Mouse (Mus musculus): Measurements from ENCODE around the gene Tnik. TPM values are rescaled to one million over a fixed set of nuclear protein-coding genes. Genes with fewer than 3 reads are reported as not detected.

Tnik gene
- polyA plus RNA-seq, 1 experiment, result 12.5 TPM

DNA sequence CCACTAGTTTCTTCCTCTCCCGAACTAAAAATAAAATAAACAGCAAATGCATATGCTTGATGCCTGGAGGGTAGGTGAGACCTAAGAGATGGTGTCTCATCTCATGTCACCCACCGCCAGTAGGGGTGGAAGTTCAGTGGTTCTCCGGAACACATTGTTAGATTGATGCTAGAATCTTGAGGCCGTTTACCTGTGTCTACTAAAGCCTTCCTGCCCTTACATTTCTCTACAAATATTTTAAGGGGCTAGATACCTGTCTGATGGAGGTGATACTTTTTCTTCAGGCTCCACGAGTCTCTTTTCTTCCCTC, 1.8 kb downstream of the Tnik start:
- no peak for DNase-seq (ENCODE audit: low spot score)

DNA sequence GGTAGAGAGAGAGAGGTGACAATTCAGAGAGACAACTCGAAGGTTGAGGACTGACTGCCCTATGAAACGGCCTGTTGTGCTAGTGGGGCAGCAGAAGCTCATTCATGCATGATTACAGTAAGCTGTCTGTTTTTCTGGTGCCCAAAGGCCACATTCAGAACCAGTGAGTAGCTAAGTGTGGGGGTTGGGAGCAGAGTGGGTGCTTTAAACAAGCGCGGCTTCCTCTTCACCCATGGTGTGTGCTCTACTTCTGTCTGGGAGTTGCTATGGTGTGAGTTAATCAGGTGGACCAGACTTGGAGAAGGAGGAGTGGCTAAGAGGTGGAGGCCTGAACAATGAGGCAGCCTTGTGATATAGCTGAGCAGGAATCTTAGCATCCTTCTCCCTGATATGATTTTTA, 2.2 kb downstream of the Tnik start:
- no peak for DNase-seq (ENCODE audit: low spot score)

DNA sequence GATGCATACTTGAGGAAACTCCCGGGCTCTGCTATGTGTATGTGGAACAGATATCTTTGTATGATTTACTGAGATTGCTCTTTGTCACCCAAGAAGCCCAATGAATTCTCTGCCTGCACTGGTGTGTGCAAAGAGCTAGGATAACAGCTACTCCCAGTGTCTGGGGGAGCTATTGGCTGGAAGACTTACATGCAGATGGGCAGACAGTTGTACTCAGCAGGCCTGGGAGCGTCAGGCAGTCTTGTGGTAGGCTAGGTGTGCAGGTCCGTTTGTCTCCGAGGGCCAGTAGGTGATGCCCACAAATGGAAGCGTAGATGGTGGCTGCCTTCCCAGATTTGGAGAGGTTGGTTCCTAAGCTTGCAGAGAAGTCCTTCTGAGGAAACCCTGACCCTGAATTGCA, 2.6 kb downstream of the Tnik start:
- DNase-seq (ENCODE audit: low spot score), result no peak

DNA sequence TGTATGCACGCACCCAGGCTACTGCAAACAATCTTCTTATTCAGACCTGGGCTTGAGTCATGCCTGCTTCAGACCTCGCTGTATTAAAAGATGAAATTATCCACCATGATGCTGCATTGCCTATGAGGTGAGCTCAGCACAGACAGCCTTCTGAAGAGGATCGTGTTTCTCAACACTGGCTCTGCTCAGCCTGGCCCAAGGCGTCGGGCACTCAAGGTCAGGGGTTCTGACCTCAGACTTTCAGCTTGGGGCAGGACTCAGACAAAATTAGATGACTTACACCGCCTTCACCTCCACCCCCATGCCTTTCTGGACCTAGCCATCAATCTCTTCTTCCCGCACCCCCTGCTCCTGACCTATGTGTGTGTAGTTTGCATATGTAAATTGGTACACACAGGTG, 4.2 kb downstream of the Tnik start:
- no peak for DNase-seq (ENCODE audit: low spot score)

DNA sequence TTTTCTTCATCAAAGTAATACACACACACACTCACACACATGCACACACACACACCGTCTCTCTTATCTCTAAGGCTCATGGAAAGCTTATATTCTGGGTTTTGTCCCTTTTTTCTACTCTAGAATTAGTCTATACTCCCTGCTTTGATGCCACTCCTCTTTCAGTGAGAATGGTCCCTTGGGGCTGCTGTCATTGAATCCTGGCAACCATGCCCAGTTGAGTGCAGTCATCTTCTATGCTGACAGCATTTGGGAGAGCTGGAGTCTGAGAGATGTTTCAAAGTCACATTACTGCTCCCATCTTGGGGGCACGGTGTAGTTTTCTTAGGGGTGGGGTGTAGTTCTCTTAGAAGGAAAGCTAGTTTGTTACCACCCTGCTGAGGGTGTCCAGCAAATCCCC, 6.7 kb downstream of the Tnik start:
- DNase-seq (ENCODE audit: low spot score), result no peak

DNA sequence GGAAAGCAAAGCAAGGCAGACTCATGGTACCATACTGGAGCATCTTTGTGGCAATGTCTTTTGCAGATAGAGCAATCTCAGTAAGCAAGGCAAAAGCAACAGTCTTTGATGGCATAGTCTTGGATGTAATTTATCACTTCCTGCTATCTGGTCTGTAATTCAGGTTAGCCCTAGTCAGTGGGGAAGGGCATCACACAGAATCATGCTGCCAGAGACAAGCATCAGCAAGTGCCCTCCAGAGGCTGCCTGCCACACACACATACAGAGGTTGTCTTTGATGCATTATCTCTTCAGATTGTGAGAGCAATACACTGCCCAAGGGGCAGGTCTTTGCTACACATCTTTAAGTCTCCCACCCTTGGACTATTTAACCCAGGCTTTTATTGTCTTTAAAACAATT, 8.9 kb downstream of the Tnik start:
- DNase-seq (ENCODE audit: low spot score), result no peak

DNA sequence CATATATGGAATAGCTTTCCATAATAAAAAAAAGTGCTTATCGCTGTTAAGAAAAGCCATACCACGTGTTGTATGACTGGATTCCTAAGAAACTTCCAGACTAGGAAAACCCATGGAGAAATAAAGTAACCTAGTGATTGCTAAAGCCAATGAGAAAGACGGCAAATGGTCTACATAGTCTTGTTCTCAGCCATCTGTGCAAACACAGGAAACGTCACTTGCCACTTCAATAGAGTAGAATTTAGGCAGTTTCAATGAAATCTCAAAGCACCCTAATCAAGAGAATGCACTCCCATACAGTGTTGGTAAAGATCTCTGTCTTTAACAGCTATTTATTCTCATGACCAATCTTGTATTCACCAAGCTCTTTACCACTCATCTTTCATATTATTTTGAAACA, 11.7 kb downstream of the Tnik start:
- no peak for DNase-seq (ENCODE audit: low spot score)

DNA sequence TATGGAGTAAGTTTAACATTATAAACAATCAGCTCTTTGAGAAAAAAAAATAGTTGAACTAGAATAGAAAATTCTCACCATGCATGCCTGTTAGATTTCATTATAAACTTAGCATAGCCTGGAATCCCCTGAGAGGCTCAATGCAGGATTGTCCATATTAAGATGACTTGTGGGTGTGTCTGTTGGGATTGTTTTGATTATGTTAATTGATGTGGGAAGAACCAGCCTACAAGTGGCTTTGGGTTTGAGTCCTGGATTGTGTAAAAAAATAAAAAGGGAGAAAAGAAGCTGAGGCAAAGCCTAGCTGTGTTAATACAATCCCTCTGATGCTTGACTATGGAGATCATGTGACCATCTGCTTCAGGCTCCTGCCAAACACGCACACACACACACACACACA, 26.7 kb downstream of the Tnik start:
- DNase-seq (ENCODE audit: low spot score), result no peak

DNA sequence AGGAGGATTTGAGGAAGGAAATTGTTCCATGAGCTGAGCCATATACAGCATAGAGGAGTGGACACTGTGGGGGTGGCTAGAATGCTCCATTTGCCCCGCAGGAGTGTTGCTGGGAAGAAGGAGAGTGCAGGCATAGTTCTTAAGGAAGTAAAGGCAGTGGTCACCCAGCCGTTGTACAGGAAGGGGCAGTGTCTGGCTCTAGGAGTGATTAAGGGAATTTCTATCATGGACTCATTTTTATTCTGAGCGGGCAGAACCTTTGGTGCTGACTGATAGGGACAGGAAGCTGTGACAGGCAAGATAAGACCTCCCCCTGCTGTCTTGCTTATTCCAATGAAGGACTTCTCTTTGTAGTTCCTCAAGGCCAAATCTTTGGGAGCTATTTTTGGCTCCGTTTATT, 38.4 kb downstream of the Tnik start:
- DNase-seq (ENCODE audit: low spot score), result no peak

DNA sequence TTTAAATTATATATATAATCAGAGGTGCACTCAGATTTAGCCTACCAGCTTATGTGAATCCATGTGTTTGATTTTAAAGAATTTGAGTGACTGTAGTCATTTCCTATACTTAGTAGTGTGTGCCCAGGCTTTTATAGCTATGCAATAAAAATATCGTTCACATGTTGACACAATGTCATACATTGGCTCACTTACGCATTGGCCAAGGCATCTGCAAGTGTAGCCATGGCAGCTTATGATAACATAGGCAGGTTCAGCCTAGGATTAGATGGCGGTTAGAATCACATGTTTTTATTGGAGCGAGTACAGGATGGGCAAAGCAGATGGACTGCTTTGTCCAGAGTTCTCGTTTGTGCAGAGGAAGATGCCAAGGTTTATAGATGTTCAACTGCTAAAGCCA, 40.9 kb downstream of the Tnik start:
- DNase-seq (ENCODE audit: low spot score), result no peak

DNA sequence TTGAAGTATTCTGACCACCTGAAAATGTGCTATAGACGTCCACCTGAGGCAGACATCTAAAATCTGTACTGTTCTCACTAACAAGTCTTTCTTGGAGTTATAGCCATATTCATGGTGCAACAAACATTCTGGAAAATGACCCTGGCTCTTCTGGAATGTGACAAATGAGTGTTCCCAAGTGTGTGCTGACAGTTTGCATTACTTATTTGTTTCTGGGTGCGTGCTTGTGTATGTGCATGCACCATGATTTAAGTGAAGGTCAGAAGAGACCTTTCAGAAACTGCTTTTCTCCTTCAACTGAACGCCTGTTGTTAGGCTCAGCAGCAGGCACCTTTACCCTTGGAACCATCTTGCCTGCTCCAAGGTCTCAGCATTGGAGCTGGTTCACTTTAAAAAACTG, 43.8 kb downstream of the Tnik start:
- DNase-seq (ENCODE audit: low spot score), result no peak

DNA sequence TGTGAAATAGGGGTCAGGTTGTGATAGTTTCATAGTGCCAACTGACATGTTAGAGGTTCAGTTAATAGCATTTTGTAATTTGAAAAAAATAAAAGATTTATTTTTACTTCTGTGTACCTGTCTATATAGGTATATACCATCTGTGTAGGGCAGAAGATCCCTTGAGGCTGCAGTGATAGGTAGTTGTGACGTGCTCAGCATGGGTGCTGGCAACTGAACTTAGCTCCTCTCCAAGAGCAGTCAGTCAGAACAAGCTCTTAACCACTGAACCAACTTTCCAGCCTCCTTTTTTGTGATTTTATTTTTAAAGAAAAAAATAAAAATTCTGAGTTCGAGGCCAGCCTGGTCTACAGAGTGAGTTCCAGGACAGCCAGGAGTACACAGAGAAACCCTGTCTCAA, 51.4 kb downstream of the Tnik start:
- no peak for DNase-seq (ENCODE audit: low spot score)

DNA sequence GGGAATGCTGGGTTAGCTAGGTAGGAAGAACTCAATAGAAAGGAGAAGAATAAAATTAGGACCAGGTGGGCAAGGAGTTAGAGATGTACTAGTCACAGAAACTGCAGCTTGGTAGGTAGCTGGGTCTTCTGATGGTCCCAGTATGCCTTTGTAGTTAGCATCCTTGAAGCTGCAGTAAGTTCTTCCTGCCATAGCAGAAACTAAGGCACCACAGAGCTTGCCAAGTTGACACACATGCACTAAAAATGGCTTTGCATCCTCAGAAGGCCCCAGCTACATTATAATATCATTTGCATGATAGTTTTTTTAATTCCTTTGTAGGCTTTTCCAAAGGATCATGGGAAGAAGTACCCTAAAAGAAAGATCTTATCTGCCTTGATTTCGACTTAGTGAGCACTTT, 54.3 kb downstream of the Tnik start:
- no peak for DNase-seq (ENCODE audit: low spot score)

DNA sequence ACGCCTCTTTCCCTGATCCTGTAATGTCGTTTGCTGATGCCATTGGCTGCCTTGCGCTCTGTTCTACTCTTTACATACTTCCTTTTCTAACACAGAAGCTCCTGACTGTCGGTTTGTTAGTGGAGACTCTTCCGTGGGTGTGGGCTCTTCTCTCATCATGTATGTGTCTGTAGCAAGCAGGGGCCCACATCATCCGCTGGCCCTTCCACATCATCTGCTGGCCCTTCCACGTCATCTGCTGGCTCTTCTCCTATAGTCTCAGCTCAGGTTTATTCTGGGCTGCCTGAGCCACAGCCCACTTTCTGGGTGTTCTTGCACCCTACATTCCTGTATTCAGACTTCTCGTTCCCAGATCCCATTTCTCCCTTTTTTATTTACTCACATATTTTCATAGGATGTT, 58.6 kb downstream of the Tnik start:
- DNase-seq (ENCODE audit: low spot score), result no peak

DNA sequence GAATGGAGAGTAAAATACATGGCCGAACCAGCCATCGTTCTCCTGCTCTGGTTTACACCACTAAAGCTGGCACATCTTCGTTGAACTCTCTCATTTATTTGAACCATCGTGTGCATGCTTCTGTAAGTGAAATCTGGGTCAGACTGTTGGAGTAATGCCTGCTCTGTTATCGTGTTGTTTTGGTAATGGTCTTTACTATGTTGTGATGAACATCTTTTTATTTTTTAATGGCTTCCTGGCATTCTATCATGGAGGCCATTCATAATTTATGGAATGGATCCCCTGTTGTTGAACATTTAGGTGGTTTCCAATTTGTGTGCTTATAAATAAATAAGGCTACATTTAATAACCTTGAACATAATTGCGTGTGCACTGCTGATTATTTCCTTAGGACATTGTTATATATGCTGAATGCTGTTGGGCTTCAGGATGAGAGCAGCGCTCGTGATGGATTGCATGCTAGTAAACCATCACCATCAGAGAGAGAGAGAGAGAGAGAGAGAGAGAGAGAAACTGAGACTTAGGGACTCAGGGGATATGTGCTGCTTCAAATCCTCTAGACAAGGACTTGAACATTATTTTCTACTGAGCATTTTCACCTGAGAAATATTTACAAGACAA, 62.7 kb downstream of the Tnik start:
- no peak for DNase-seq (ENCODE audit: low spot score)

DNA sequence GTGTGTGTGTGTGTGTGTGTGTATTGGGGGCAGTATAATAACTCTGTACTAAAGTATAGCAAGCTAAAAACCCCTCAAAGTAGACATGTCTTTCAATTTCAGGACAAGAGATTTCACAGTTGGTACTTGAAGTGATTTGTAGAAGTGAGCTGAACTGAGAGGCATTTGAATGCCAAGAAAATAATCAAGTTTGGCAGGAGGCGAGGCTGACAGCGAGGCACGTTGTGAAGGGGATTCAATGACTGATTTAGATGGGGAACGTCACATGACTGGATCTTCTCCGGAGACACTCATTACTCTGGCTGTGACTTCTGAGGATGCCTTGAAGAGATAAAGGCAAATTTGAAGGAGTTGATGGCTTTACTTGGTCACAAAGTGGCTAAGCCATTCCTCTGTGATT, 69.3 kb downstream of the Tnik start:
- no peak for DNase-seq (ENCODE audit: low spot score)

DNA sequence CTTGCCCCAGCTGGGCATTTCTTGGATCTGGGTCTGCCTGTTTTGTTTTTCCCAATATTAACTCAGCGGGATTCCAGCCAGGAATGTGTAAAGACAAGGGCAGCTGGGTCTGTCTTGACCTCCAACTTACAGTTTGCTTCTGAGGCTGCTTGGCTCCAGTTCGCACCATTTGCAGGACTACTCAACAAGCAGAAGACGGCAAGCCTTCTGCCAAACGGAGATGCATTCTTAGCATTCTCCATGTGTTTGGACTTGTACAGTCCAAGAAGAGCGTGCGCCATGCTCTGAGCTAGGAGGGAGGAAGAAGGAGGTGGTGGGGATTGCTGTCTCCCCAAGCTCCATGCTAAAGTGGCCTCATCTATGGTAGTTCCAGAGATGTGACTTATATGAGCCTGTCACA, 70.9 kb downstream of the Tnik start:
- no peak for DNase-seq (ENCODE audit: low spot score)

DNA sequence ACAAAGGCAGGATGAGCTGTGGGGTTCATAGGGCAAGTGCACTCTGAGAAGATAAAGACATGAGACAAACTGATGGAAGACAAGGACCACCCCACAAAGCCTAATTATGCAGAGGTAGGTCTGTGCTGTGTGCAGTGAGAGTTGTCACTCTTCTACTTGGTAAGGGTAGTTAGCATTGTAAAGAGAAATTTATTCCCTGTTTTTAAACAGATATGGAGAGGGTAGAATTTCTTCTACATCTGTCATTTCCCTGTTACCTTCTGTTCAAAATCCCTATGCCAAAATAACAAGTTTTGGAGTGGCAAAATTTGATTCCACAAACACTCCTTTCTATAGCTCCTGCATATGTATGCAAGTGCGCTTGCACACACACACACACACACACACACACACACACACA, 71.5 kb downstream of the Tnik start:
- no peak for DNase-seq (ENCODE audit: low spot score)

DNA sequence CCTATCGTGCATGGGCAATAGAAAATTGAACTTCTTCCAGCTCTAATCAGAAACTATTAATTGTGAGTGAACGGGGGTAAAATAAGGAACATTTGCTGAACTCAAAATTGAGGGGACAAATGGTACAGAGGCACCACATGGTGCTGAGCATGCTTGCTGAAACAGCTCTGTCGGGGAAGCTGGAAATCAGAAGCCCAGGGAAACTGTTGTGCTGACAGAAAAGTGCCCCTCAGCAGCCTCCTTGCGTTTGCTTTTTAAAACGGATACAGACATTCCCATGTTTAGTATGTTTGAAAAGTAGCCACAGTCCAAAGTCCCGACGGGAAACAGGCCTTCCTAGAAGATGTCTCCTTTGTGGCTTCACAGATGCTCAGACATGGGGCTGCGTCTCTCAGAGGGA, 77.1 kb downstream of the Tnik start:
- DNase-seq (ENCODE audit: low spot score), result no peak

DNA sequence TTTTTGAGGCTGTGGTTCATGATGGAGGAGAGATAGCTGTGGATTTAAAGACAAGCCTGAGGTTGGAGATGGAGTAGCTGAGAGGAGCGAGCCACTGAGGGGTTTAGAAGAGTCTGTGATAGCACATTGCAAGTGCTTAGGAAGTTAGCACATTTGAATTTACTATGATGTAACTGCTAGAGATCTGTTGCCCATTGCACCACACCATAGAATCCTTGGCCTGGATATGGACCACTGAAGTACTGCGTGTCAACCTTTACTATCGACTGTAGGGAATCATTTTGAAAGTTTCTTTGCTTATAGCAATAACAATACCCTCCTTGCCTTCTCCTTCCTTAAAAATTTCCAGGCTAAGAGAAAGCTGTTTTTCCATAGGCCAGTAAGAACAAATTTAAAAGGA, 80.2 kb downstream of the Tnik start:
- DNase-seq (ENCODE audit: low spot score), result no peak

DNA sequence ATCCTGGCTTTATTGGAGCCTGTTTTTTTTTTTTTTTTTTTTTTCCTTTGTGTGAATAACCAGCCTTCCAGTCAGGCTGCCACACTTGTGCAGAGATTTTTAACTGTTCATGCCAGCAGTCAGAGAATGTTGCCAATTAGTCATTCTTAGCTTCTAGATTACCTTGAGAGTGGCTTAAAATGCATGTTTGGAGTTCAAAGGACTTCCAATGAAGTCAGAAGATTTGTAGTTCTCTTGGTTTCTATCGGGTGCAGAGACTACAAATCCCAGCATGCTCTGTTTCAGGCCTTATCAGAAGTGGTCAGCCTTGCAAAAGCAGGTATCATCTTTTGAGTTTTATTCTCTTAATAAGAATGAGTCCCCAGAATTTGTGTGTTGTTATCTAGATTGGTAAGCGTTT, 80.6 kb downstream of the Tnik start:
- no peak for DNase-seq (ENCODE audit: low spot score)

DNA sequence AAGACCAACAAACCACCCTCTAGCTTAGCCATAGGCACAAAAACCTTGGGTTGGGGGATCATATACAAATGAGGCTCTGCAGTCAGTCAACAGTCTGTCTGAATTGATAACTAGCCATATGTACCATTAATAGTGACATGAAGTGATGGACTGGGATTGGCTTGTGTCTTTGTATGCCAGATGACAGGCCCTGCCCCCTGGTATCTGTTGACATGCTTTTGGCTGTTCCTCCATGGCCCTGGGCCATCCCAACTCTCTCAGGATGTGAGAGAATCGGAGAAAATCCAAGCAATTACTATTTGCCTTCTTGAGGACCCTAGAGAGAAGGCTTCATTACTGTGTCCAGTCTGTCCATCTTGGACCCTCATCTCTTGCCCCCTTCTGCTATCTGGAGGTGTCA, 82.4 kb downstream of the Tnik start:
- no peak for DNase-seq (ENCODE audit: low spot score)

DNA sequence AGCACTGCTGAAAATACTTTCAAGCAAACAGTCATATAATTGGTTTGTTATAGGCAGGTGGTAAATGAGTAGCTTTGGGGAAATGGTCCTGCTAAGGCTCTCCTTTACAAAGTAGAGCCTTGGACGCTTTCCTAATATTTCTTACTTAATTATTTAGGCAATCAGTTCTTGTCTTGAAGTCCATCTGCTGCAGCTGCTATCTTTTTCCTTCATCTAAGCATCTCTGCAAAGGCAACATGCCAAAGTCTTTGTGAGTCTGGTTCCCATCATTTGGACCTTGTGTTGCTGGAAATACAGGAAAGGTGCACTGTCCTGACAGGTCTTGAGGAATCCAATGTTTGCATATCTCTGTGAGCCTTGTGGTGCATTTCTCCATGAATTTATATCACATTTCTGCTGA, 82.9 kb downstream of the Tnik start:
- DNase-seq (ENCODE audit: low spot score), result no peak

DNA sequence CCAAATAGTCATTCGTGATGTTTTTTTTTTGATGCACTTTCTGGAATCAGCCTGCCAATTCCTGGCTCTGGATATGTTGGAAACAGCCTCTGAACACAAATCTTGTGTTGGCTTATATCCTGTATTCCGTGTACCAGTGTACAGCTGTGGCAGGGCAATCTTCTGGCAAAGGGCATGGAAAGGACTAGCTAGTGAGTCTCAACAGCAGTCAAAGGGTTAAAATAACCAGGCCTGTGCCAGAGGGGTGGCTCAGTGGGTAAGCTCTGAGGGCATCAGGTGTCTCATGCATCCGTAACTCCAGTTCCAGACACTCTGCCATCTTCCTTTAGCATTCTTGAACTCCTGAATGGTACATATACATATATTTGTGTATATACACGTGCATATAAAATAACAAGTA, 83.5 kb downstream of the Tnik start:
- no peak for DNase-seq (ENCODE audit: low spot score)

DNA sequence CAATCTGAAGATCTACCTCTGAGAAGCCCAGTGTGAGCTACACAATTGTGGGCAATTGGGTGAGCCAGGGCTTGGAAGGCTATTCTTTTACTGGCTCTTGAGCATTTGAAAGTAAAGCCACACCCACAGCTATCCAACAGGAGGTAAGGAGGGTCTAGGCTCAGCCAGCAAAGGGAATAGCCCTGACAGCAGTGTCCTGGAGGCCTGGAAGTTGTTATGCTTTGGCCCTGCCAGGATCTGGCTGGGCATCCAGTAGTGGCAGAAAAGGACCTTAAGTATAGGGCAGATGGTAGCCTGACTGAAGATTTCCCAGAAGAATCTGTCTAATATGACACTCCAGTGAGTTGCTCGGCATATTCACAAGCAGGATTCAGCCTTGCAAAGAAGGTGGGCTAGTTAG, 85.7 kb downstream of the Tnik start:
- no peak for DNase-seq (ENCODE audit: low spot score)
